Mouse (Mus musculus) forelimb bud, embryonic 11.5 days (tissue): ENCODE measurements around the gene Irs3.
"Not testable (repeated sequence)": the region's sequence is repeated elsewhere in the genome, so short reads cannot be mapped to it uniquely, and the experiment has no call there.

Source experiments
- DNase-seq: peaks from one replicate; pipeline ENCODE4 v3.0.0-alpha.2; 2012; ENCODE audit warnings: low read depth, low spot score

Gene Irs3

GRCm38 (mm10) chr5:137627991-137628390, 17.5 kb downstream of the Irs3 start:
- no peak for DNase-seq

- no peak for DNase-seq
These were observed 21.5 kb downstream of the Irs3 start for GRCm38 (mm10) chr5:137623937-137624530.

- DNase-seq: no peak
These were observed 30.2 kb downstream of the Irs3 start for GRCm38 (mm10) chr5:137615347-137615746.

GRCm38 (mm10) chr5:137614921-137615320, 30.6 kb downstream of the Irs3 start:
- not testable (repeated sequence) for DNase-seq

- no peak for DNase-seq
These were observed 32.0 kb downstream of the Irs3 start, which contains the start of gene Pcolce for GRCm38 (mm10) chr5:137613550-137613949. Pcolce (minus strand) TSS chr5:137613784.

GRCm38 (mm10) chr5:137613076-137613475, 32.4 kb downstream of the Irs3 start:
- no peak for DNase-seq

- peak; percentile 77 for DNase-seq
These were observed 34.3 kb downstream of the Irs3 start for GRCm38 (mm10) chr5:137611245-137611602.

GRCm38 (mm10) chr5:137610548-137611244, 34.8 kb downstream of the Irs3 start:
- peak; percentile 96 for DNase-seq

- no peak for DNase-seq
These were observed 35.5 kb downstream of the Irs3 start for GRCm38 (mm10) chr5:137610056-137610455.

- DNase-seq: no peak
These were observed 36.2 kb downstream of the Irs3 start for GRCm38 (mm10) chr5:137609292-137609691.

GRCm38 (mm10) chr5:137608654-137609190, 36.8 kb downstream of the Irs3 start:
- DNase-seq: no peak

- no peak for DNase-seq
These were observed 37.5 kb downstream of the Irs3 start for GRCm38 (mm10) chr5:137607860-137608653.

GRCm38 (mm10) chr5:137601365-137601729, 44.2 kb downstream of the Irs3 start:
- peak; percentile 33 for DNase-seq

GRCm38 (mm10) chr5:137600619-137601364, 44.7 kb downstream of the Irs3 start, which contains the start of gene Mospd3:
Mospd3 (minus strand) TSS chr5:137601058.
- DNase-seq: peak; percentile 98

- DNase-seq: no peak
These were observed 45.3 kb downstream of the Irs3 start for GRCm38 (mm10) chr5:137600281-137600618.

- no peak for DNase-seq
These were observed 45.9 kb downstream of the Irs3 start for GRCm38 (mm10) chr5:137599600-137599999.

GRCm38 (mm10) chr5:137598100-137598826, 47.3 kb downstream of the Irs3 start:
- DNase-seq: no peak

GRCm38 (mm10) chr5:137597625-137598024, 47.9 kb downstream of the Irs3 start:
- no peak for DNase-seq

- DNase-seq: no peak
These were observed 48.8 kb downstream of the Irs3 start for GRCm38 (mm10) chr5:137596601-137597261.

GRCm38 (mm10) chr5:137595921-137596320, 49.6 kb downstream of the Irs3 start:
- no peak for DNase-seq
